Mouse (Mus musculus): ENCODE data around the gene Kmt2e.

GRCm38 (mm10) chr5:23496933-23497332, 62.7 kb downstream of the Kmt2e start:
- TF ChIP-seq POLR2A (IDR thresholded peaks at IDR 0.05; ENCODE audit: insufficient read depth, low read depth, low read length) (no peak), CTCF (IDR thresholded peaks at IDR 0.05) (no peak), EP300 (IDR thresholded peaks at IDR 0.05; ENCODE audit: insufficient read depth, low read depth, low read length) (no peak)

All from heart, adult 2 months (tissue).